Mouse (Mus musculus) effector memory CD4-positive, alpha-beta T cell, adult 7 months (primary cell): ENCODE data around the gene Wdr25. TPM values are rescaled to one million over a fixed set of nuclear protein-coding genes. Genes with fewer than 3 reads are reported as not detected.

Experiments used
- polyA plus RNA-seq: library from polyadenylated mRNA; unstranded; fragments of 100-300 nt; shearing (Covaris generic); gene quantifications from one replicate; pipeline ENCODE4 v1.2.1, GENCODE M21; 2017

Gene Wdr25
- polyA plus RNA-seq = 6.4 TPM

GRCm38 (mm10) chr12:108892989-108893714 lies at the start of gene Wdr25:
Gene Wdr25 (plus strand): TSS chr12:108893631.

DNA sequence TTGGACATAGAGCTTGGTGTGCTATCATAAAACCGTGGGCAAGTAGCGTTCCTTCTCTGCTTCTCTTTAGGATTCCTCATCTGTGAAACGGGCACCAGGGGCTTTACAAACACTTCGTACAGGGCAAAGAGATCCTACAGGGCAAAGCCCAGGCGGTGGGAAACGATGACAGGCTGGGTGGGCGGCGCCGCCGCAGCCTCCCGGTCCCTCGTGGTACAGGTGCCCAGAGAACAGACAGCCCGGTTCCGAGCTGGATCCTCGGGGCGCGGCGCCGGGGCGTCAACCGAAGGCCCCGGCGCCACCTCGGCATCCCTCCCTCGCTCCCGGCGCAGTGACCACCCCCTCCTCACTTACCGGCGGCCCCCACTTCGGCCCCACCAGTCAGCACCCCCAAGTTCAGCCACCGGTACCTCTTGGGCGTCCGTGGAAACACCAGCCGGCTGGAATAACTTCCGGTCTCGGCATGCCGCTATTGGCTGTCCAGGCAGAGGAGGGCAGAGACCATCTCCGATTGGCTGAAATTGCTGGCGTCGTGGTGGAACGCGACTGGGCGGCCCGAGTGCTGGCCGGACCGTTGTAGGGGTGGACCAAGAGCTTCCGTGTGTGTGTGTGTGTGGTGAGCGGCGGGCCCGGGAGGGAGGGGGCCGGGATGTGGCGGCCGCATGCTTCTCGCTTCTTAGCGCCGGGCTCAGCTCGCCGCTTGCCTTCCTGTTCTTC lies 442 bp downstream of the Wdr25 start, which contains the start of gene Wars:
Gene Wars (minus strand): TSS at position 460 of the 717 bp plus-strand sequence.

GRCm38 (mm10) chr12:109068167-109068653 lies 174.8 kb downstream of the Wdr25 start, which contains the start of gene Begain:
Gene Begain (minus strand): TSS chr12:109068217.

Other genes starting within 250 kb of the Wdr25 start
- gene Degs2, start 191.3 kb upstream of the Wdr25 start, polyA plus RNA-seq = 1.5 TPM
- 16.2 TPM for gene Yy1, start 100.7 kb upstream of the Wdr25 start, polyA plus RNA-seq
- gene Slc25a29, start 57.7 kb upstream of the Wdr25 start, polyA plus RNA-seq = 5.0 TPM
- 0.78 TPM for gene Slc25a47, start 57.6 kb upstream of the Wdr25 start, polyA plus RNA-seq
- gene Wars, start 543 bp downstream of the Wdr25 start, polyA plus RNA-seq = 34.3 TPM
- not detected for gene Begain, start 174.6 kb downstream of the Wdr25 start, polyA plus RNA-seq